Mouse (Mus musculus): ENCODE measurements around the gene Ccr7. TPM values are rescaled to one million over a fixed set of nuclear protein-coding genes. Genes with fewer than 3 reads are reported as not detected.

The Ccr7 gene
- 0.40 and 0.49 TPM in 2 replicates for polyA plus RNA-seq (2016; fragmentation: Nextera tagmentation; extraction: Ambion mirVana)

DNA sequence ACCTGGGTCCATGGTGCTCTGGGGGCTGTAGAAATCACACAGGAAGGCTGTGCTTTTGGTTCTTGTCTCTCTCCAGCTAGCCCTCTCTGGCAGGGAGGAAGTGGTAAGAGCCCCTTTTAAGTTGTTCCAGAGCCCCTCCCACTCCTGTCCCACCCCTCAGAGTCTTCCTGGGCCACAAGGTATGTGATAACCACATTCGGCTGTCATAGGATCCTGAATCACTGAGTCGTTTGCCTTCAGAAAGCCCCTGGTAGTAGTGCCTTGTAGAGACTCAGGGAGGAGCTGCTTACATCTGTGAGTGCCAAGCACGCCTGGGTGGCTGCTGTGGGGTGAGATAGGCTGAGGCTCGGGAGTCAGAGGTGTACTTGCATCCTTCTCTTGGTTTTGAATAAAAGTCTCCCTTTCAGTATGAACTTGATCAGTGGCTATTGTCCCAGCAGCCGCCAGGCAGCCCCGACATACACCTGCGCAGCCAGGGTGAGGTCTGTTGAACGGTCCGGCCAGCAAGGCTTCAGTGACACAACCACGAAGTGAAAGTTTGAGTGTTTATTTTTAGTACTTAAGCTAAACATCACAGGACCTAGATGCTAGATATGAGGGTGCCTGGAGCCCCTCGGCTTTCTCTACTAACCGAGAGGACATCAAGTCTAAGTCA is at the start of gene Ccr7:
TSS of gene Ccr7 (minus strand) at position 91 of the 655 bp plus-strand sequence.
- Histone ChIP-seq H3K4me1 (replicated peaks) (peaks cover 7% of the 10 kb centered on the region), H3K27ac (no peak within 1 kb of the TSS), H3K9me3 (no peaks in the 10 kb centered on the region), H3K9ac (replicated peaks) (no peak within 1 kb of the TSS), H3K4me3 (replicated peaks) (no peak within 1 kb of the TSS), H3K36me3 (no peaks in the 10 kb centered on the region), H3K4me2 (no peak within 1 kb of the TSS), H3K27me3 (0 out of 2 replicates have a peak, but pooled peaks cover 9% of the 10 kb centered on the region)
- ATAC-seq (ENCODE audit: insufficient number of reproducible peaks, insufficient read depth, low FRiP score, low TSS enrichment, low read depth): no peak
- 66% methylated on average over 12 of the region's 12 CpGs for WGBS

DNA sequence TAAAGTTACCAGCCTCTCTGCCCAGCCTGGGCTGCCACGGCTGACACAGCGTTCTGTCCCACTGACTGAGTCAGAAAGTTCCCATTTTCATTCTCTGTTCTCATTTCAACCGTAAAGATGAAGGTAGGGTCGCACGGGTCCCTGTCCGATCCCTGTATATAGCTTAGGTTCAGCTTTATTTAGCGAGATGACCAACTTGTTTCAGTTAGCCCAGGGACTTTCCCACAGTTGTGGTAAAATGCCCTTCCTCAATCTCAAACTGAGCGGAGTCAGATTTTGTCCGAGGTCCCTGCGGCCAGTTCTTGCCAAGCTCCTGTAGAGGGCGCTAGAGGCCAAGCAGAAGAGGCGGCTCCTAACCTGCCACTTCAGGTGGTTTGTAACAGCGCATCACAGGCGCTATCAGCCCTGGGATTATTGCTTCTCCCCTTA is 34.3 kb upstream of the Ccr7 start:
- H3K36me3 ChIP-seq: no peaks in the 10 kb centered on the region
- H3K27me3 ChIP-seq: peaks cover 6% of the 10 kb centered on the region
- H3K4me1 ChIP-seq (replicated peaks): 0 out of 2 replicates have a peak, but pooled peaks cover 7% of the 10 kb centered on the region
- no peak for ATAC-seq (ENCODE audit: insufficient number of reproducible peaks, insufficient read depth, low FRiP score, low TSS enrichment, low read depth)
- H3K4me2 ChIP-seq: no peak overlapping the region
- H3K4me3 ChIP-seq (replicated peaks): no peak overlapping the region
- H3K9ac ChIP-seq (replicated peaks): no peak overlapping the region
- H3K9me3 ChIP-seq: no peaks in the 10 kb centered on the region
- no peak overlapping the region for H3K27ac ChIP-seq
- WGBS: 22% methylated on average over 14 of the region's 14 CpGs

DNA sequence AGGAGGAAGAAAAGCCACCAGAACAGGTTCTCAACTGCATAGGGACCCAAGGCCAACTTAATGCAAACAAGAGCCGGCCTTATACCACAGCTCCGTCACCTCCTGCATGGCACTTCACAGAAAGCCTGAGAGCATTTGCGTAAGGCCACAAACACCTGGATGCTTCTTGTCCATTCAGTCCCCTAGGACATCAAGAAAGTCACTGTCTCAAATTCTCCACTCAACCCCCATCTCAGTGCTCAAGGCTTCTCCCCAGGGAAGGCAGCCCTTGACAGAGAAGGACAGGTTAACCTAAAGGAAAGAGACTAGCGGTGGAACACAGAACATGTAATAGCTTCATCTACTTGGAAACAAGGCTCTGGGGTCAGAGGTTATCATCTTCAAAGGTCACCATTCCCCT is 32.5 kb upstream of the Ccr7 start:
- H3K27me3 ChIP-seq: peaks cover 6% of the 10 kb centered on the region
- H3K9me3 ChIP-seq: no peaks in the 10 kb centered on the region
- H3K4me2 ChIP-seq: no peak overlapping the region
- no peak overlapping the region for H3K27ac ChIP-seq
- H3K9ac ChIP-seq (replicated peaks): no peak overlapping the region
- 78% methylated on average over 4 of the region's 4 CpGs for WGBS
- H3K36me3 ChIP-seq: no peaks in the 10 kb centered on the region
- H3K4me3 ChIP-seq (replicated peaks): no peak overlapping the region
- 0 out of 2 replicates have a peak, but pooled peaks cover 7% of the 10 kb centered on the region for H3K4me1 ChIP-seq (replicated peaks)
- no peak for ATAC-seq (ENCODE audit: insufficient number of reproducible peaks, insufficient read depth, low FRiP score, low TSS enrichment, low read depth)

DNA sequence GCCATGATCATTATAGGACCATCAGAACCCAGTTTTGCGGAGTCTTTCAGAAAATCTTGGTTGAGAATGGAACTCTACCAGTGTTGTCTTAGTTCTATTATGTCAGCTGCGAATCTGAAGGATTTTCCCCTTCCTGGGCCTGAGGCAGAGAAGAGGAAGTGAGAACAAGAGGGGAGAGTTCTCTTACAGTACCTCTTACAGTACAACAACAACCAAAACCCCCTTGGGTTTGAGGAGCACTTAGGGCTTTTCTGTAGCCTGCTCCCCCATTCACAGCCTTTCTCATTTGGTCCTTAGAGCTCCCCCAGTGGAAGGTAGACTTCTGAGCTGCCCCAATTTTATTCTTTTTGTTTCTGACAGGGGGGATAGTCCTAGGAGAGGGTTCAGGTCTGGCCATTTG is 32.0 kb upstream of the Ccr7 start:
- H3K4me3 ChIP-seq (replicated peaks): no peak overlapping the region
- 74% methylated on average over 2 of the region's 2 CpGs for WGBS
- no peak overlapping the region for H3K4me2 ChIP-seq
- H3K27me3 ChIP-seq: peaks cover 6% of the 10 kb centered on the region
- ATAC-seq (ENCODE audit: insufficient number of reproducible peaks, insufficient read depth, low FRiP score, low TSS enrichment, low read depth): no peak
- H3K27ac ChIP-seq: no peak overlapping the region
- H3K36me3 ChIP-seq: no peaks in the 10 kb centered on the region
- H3K4me1 ChIP-seq (replicated peaks): 0 out of 2 replicates have a peak, but pooled peaks cover 7% of the 10 kb centered on the region
- H3K9me3 ChIP-seq: no peaks in the 10 kb centered on the region
- H3K9ac ChIP-seq (replicated peaks): no peak overlapping the region

- Histone ChIP-seq H3K4me2 (no peak overlapping the region), H3K9ac (replicated peaks) (no peak overlapping the region), H3K4me1 (replicated peaks) (no peaks in the 10 kb centered on the region), H3K27me3 (no peaks in the 10 kb centered on the region; the same call in 1 of the 2 replicates), H3K9me3 (no peaks in the 10 kb centered on the region), H3K36me3 (no peaks in the 10 kb centered on the region), H3K4me3 (replicated peaks) (no peak overlapping the region), H3K27ac (no peak overlapping the region)
- no peak for ATAC-seq (ENCODE audit: insufficient number of reproducible peaks, insufficient read depth, low FRiP score, low TSS enrichment, low read depth)
- WGBS: 47% methylated on average over 11 of the region's 11 CpGs
Measured at GRCm38 (mm10) chr11:99182575-99182974, 27.7 kb upstream of the Ccr7 start.

DNA sequence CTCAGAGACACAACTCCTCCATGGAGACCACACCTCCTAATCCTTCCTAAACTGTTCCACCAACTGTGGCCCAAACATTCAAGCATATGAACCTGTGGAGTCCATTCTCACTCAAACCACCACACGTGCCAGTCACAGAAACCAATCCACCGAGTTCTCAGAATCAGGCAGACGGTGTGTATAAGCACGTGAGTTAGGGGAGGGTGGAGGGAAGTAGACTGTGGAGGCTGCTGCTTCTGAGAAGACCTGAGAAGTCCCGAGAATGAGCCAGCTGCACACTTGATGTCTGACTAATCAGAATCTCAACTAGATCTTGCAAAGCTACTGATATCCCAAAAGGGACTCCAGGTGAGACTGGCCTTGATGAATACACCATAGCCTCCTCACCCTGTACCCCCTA is 25.2 kb upstream of the Ccr7 start:
- Histone ChIP-seq H3K4me2 (no peak overlapping the region), H3K36me3 (no peaks in the 10 kb centered on the region), H3K9ac (replicated peaks) (no peak overlapping the region), H3K9me3 (no peaks in the 10 kb centered on the region), H3K27ac (no peak overlapping the region), H3K4me3 (replicated peaks) (no peak overlapping the region), H3K27me3 (no peaks in the 10 kb centered on the region), H3K4me1 (replicated peaks) (no peaks in the 10 kb centered on the region)
- WGBS: 88% methylated on average over 5 of the region's 5 CpGs
- no peak for ATAC-seq (ENCODE audit: insufficient number of reproducible peaks, insufficient read depth, low FRiP score, low TSS enrichment, low read depth)

GRCm38 (mm10) chr11:99177925-99178198 is 23.0 kb upstream of the Ccr7 start:
- no peaks in the 10 kb centered on the region for H3K36me3 ChIP-seq
- WGBS: 53% methylated on average over 3 of the region's 3 CpGs
- no peak overlapping the region for H3K27ac ChIP-seq
- no peak overlapping the region for H3K4me3 ChIP-seq (replicated peaks)
- no peaks in the 10 kb centered on the region for H3K9me3 ChIP-seq
- H3K4me1 ChIP-seq (replicated peaks): no peaks in the 10 kb centered on the region
- H3K9ac ChIP-seq (replicated peaks): no peak overlapping the region
- no peak for ATAC-seq (ENCODE audit: insufficient number of reproducible peaks, insufficient read depth, low FRiP score, low TSS enrichment, low read depth)
- no peaks in the 10 kb centered on the region for H3K27me3 ChIP-seq
- no peak overlapping the region for H3K4me2 ChIP-seq

DNA sequence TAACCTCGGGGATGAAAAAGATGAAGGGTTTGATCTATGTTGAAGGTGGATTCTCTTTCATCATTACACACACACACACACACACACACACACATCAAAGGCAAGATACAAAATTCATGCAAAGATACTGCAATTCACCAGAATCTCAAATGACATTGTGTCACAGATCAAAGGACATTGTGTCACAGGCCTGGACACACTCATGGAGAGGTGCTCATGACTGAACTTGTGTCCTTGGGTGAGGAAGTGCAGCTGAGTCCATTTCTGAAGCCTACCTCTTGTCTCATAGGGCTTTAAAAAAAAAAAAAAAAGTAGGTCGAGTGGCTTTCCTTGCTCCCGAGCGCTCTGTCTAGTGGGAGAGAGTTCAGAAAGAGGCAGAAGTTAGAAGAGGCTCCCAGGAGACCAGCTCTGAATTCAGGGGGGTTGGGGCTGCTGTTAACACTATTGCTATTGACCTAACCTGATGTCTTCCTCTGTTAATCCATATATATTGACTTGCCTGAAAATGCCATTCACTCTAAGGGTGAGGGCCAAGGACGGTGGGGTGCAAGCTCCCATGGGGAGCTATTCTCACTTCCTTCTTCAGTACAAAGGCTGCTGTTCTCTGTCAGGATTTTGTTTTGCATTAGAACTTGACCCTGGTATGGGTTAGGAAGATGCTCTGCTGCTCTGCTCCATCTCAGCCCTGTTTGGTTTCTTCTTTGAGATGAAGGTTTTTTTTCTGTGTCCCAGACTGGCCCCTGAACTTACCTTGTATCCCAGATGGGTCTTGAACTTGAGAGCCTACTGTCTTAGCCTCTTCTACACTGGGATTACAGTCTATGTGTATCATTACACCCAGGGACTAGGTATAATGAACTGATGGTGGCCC is 22.4 kb upstream of the Ccr7 start:
- Histone ChIP-seq H3K36me3 (no peaks in the 10 kb centered on the region), H3K4me2 (no peak overlapping the region), H3K9me3 (no peaks in the 10 kb centered on the region), H3K27me3 (no peaks in the 10 kb centered on the region), H3K27ac (no peak overlapping the region), H3K4me3 (replicated peaks) (no peak overlapping the region), H3K4me1 (replicated peaks) (no peaks in the 10 kb centered on the region), H3K9ac (replicated peaks) (no peak overlapping the region)
- 72% methylated on average over 5 of the region's 5 CpGs for whole genome bisulfite sequencing
- no peak for ATAC-seq (ENCODE audit: insufficient number of reproducible peaks, insufficient read depth, low FRiP score, low TSS enrichment, low read depth)

DNA sequence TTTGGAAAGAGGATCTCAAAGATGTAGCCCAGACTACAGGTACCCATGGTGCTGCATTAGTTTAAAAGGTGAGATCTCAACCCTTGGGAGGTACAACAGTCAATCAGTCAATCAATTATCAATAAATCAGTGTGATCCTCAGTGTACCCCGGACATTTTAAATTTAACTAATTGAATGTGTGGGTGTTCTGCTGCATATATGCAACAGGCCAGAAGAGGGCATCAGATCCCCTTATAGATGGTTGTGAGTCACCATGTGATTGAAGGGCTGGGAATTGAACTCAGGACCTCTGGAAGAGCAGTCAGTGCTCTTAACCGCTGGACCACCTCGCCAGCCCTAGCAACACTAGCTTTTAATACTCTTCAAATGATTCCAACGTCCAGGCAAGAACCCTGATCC is 17.1 kb upstream of the Ccr7 start:
- H3K9me3 ChIP-seq: no peaks in the 10 kb centered on the region
- no peak overlapping the region for H3K9ac ChIP-seq (replicated peaks)
- no peak overlapping the region for H3K27ac ChIP-seq
- ATAC-seq (ENCODE audit: insufficient number of reproducible peaks, insufficient read depth, low FRiP score, low TSS enrichment, low read depth): no peak
- H3K4me2 ChIP-seq: no peak overlapping the region
- 77% methylated on average over 4 of the region's 4 CpGs for WGBS
- H3K27me3 ChIP-seq: no peaks in the 10 kb centered on the region
- H3K4me3 ChIP-seq (replicated peaks): no peak overlapping the region
- H3K4me1 ChIP-seq (replicated peaks): no peaks in the 10 kb centered on the region
- no peaks in the 10 kb centered on the region for H3K36me3 ChIP-seq

GRCm38 (mm10) chr11:99171442-99171841 is 16.6 kb upstream of the Ccr7 start:
- Histone ChIP-seq H3K4me2 (no peak overlapping the region), H3K4me3 (replicated peaks) (no peak overlapping the region), H3K27me3 (no peaks in the 10 kb centered on the region), H3K27ac (0 out of 2 replicates have a peak overlapping the region, but pooled peaks have one; percentile 2), H3K36me3 (no peaks in the 10 kb centered on the region), H3K4me1 (replicated peaks) (no peaks in the 10 kb centered on the region), H3K9ac (replicated peaks) (no peak overlapping the region), H3K9me3 (no peaks in the 10 kb centered on the region)
- no peak for ATAC-seq (ENCODE audit: insufficient number of reproducible peaks, insufficient read depth, low FRiP score, low TSS enrichment, low read depth)
- 66% methylated on average over 2 of the region's 2 CpGs for whole genome bisulfite sequencing

GRCm38 (mm10) chr11:99170547-99171267 is 15.8 kb upstream of the Ccr7 start:
- H3K4me1 ChIP-seq (replicated peaks): no peaks in the 10 kb centered on the region
- H3K4me3 ChIP-seq (replicated peaks): no peak overlapping the region
- H3K9me3 ChIP-seq: no peaks in the 10 kb centered on the region
- WGBS: 70% methylated on average over 12 of the region's 12 CpGs
- H3K27me3 ChIP-seq: no peaks in the 10 kb centered on the region
- H3K9ac ChIP-seq (replicated peaks): no peak overlapping the region
- H3K27ac ChIP-seq: 0 out of 2 replicates have a peak overlapping the region, but pooled peaks have one; percentile 2
- ATAC-seq (ENCODE audit: insufficient number of reproducible peaks, insufficient read depth, low FRiP score, low TSS enrichment, low read depth): no peak
- no peak overlapping the region for H3K4me2 ChIP-seq
- no peaks in the 10 kb centered on the region for H3K36me3 ChIP-seq
